Mouse (Mus musculus) myocyte (in vitro differentiated cells): ENCODE results near the gene Gm20835. TPM values are rescaled to one million over a fixed set of nuclear protein-coding genes. Genes with fewer than 3 reads are reported as not detected.
"Not testable (repeated sequence)": the region's sequence is repeated elsewhere in the genome, so short reads cannot be mapped to it uniquely, and the experiment has no call there.

Experiments used
- H3K27me3 ChIP-seq: one replicate; pipeline ENCODE4 v1.6.1; 2011; ENCODE audit not compliant: control insufficient read depth, insufficient read depth, insufficient read length
- H3K36me3 ChIP-seq: one replicate; pipeline ENCODE4 v1.6.1; 2011; ENCODE audit not compliant: control insufficient read depth, insufficient read depth
- H3K4me2 ChIP-seq: one replicate; pipeline ENCODE4 v1.6.1; 2011; ENCODE audit warnings: low read depth, control low read depth
- H3K4me3 ChIP-seq: one replicate; pipeline ENCODE4 v1.5.1; 2011; ENCODE audit warnings: mild to moderate bottlenecking, control low read depth, moderate library complexity
- H3K79me2 ChIP-seq: one replicate; pipeline ENCODE4 v1.6.1; 2011; ENCODE audit not compliant: control insufficient read depth, insufficient read depth
- H3ac ChIP-seq: one replicate; pipeline ENCODE4 v1.6.1; 2011; ENCODE audit not compliant: control insufficient read depth, insufficient read length
- polyA plus RNA-seq: library from polyadenylated mRNA; unstranded; fragments of >200 nt; fragmentation: generic; extraction: Trizol; gene quantifications from one replicate; pipeline ENCODE4 v1.2.1, GENCODE M21; 2012; ENCODE audit warnings: missing spikeins

Gene Gm20835
- not detected for polyA plus RNA-seq

DNA sequence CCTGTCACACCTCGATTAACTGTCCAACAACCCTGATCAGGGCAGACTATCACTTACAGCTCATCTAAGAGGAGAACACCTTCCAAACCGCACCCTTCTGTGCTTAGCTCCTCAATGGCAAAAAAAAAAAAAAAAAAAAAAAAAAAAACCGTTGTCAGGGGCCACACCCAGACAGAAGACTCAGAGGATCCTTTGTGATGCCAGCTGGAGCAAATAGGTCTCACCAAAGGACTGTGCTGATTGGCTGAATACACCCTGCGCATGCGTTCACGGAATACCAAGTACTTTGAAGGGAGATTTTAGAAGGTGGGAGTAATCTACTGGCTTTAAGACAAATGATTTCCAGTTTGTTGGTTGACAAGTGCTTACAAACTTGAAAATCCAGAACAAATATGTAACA, at the start of gene Gm20835:
Gm20835 (minus strand) TSS at position 101 of the 400 bp plus-strand sequence.
- not testable (repeated sequence) for H3ac ChIP-seq, H3K4me3 ChIP-seq, H3K79me2 ChIP-seq, H3K4me2 ChIP-seq, H3K27me3 ChIP-seq, H3K36me3 ChIP-seq
